Comparison of ENCODE assay signal across 13 mouse cellular contexts in the genomic region with DNA sequence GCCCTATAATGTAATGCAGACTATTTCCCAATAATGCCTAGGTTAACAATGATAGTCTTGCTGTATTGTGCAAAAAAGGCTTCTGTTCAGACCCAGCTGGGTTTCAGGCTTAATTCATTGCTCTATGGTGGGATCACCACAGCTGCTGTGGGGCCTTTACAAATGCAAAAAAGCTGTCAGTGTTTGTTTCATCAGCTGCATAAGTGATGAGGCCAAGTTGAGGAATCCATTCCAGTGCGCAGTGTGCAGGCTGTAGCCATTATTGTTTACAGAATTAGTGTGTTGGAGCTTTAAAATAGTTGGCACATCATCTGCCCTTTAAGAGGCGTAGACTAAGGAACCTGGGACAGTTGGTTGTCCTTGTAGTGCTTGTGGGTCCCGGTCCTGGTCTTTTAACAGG. TPM values are rescaled to one million over a fixed set of nuclear protein-coding genes. Genes with fewer than 3 reads are reported as not detected.
DNase-seq lines count a peak whose midpoint lies in the region; ATAC-seq and TF ChIP-seq lines count a peak whose summit lies in the region.
"Had no signal": no experiment of that assay in that cellular context is flagged by ENCODE, and none has a peak within 500 bp of the region (broad histone marks: within the 10 kb centered on the region; RNA-seq: fewer than 3 reads in every experiment).

No protein-coding gene starts in this region.

- WGBS in midbrain, embryonic 11.5 days = 13% methylated on average over 3 of the region's 3 CpGs
- 88% methylated on average over 3 of the region's 3 CpGs for WGBS in liver, postnatal 0 days (ENCODE audit: insufficient replicate concordance)

- peak overlapping the region; percentile 32 for H3K27ac ChIP-seq in midbrain, embryonic 11.5 days (ENCODE audit: low read depth, low read length)
- H3K27ac ChIP-seq in liver, postnatal 0 days (ENCODE audit: low read depth) = no peak overlapping the region
- no peak overlapping the region for H3K27ac ChIP-seq in gastrocnemius, adult 2 months
- H3K27ac ChIP-seq: liver, embryonic 13.5 days had no signal

- intact Hi-C loops in gastrocnemius, adult 2 months (cut with DNase I) = loop anchor here (5.0 kb wide), 1 partner anchor 36 kb away; no protein-coding TSS in a partner anchor

- no peak overlapping the region for H3K4me3 ChIP-seq in midbrain, embryonic 11.5 days (ENCODE audit: low read depth, low read length)
- no peak overlapping the region for H3K4me3 ChIP-seq in liver, postnatal 0 days (ENCODE audit: low read depth, low read length)
- no peak overlapping the region for H3K4me3 ChIP-seq in gastrocnemius, adult 2 months
- H3K4me3 ChIP-seq: liver, embryonic 13.5 days had no signal

- peaks cover 67% of the 10 kb centered on the region for H3K4me1 ChIP-seq in midbrain, embryonic 11.5 days (ENCODE audit: control insufficient read depth, insufficient read depth, low read length)
- peaks cover 3% of the 10 kb centered on the region for H3K4me1 ChIP-seq in liver, postnatal 0 days (ENCODE audit: insufficient read depth)

- no peak overlapping the region; the same call in 1 of the 2 replicates for H3K4me2 ChIP-seq in midbrain, embryonic 11.5 days
- no peak overlapping the region for H3K4me2 ChIP-seq in liver, postnatal 0 days (ENCODE audit: low read depth, low read length)
- H3K4me2 ChIP-seq: liver, embryonic 13.5 days had no signal

- no peak for TF ChIP-seq CTCF in liver, postnatal 0 days (IDR thresholded peaks at IDR 0.05; ENCODE audit: low read depth)
- no peak for TF ChIP-seq CTCF in gastrocnemius, adult 2 months (IDR thresholded peaks at IDR 0.05)

- 0 out of 2 replicates have a peak, but pooled peaks have one; percentile 20 for ATAC-seq in granulocyte monocyte progenitor cell, adult 5-6 weeks (replicated peaks; ENCODE audit: poor library complexity, severe bottlenecking)
- ATAC-seq in midbrain, embryonic 11.5 days (ENCODE audit: low FRiP score) = peak; percentile 62
- ATAC-seq in liver, postnatal 0 days = no peak

- no peak overlapping the region for H3K9ac ChIP-seq in midbrain, embryonic 11.5 days (ENCODE audit: low read length)
- no peak overlapping the region for H3K9ac ChIP-seq in liver, postnatal 0 days (replicated peaks)
- H3K9ac ChIP-seq: liver, embryonic 13.5 days had no signal

- TF ChIP-seq EP300 in liver, postnatal 0 days (IDR thresholded peaks at IDR 0.05; ENCODE audit: low read depth) = no peak

- H3K36me3 ChIP-seq in midbrain, embryonic 11.5 days (ENCODE audit: control insufficient read depth, insufficient read depth, low read length) = no peaks in the 10 kb centered on the region
- no peaks in the 10 kb centered on the region for H3K36me3 ChIP-seq in liver, postnatal 0 days (replicated peaks; ENCODE audit: insufficient read depth, low read length)
- H3K36me3 ChIP-seq: liver, embryonic 13.5 days had no signal

- no peaks in the 10 kb centered on the region for H3K27me3 ChIP-seq in midbrain, embryonic 11.5 days (ENCODE audit: control insufficient read depth, insufficient read depth, low read length)
- no peaks in the 10 kb centered on the region for H3K27me3 ChIP-seq in liver, postnatal 0 days (ENCODE audit: insufficient read depth, low read length)
- H3K27me3 ChIP-seq: CH12.LX; liver, embryonic 13.5 days had no signal

- peak; percentile 50 to 58 for DNase-seq in right cerebral cortex, postnatal 10 days (ENCODE audit: low spot score in 2 of 2)
- no peak for DNase-seq in right cerebral cortex, postnatal 36 days (ENCODE audit: low spot score in 2 of 2)
- peak; percentile 91 for DNase-seq in midbrain, embryonic 11.5 days (ENCODE audit: low spot score, missing footprints)
- DNase-seq in liver, postnatal 0 days = no peak
- no peak for DNase-seq in cerebellum, postnatal 25 days
- no peak for DNase-seq in gastrocnemius, adult 2 months
- no peak for DNase-seq in urinary bladder, postnatal 10 days (ENCODE audit: low spot score)
- DNase-seq: adrenal gland, adult 8-10 months; liver, embryonic 13.5 days; right cerebral cortex, postnatal 4 days; thymus, adult 2 months had no signal

- no peaks in the 10 kb centered on the region for H3K9me3 ChIP-seq in midbrain, embryonic 11.5 days (ENCODE audit: control insufficient read depth, low read length)
- no peaks in the 10 kb centered on the region for H3K9me3 ChIP-seq in liver, postnatal 0 days (ENCODE audit: low read length)
- H3K9me3 ChIP-seq: liver, embryonic 13.5 days had no signal

RNA-seq across cellular contexts. Expression of a gene that starts 22.5 kb away (rescaled TPM):
- 37.8 and 58.5 TPM in 2 replicates for total RNA-seq in granulocyte monocyte progenitor cell, adult 5-6 weeks (2014; fragmentation: Nextera tagmentation)
- 31.0 and 37.9 TPM in 2 replicates for total RNA-seq in granulocyte monocyte progenitor cell, adult 5-6 weeks (2017)
- polyA plus RNA-seq in midbrain, embryonic 11.5 days (2014; fragmentation: Nextera tagmentation; extraction: Ambion mirVana) = 37.4 and 42.5 TPM in 2 replicates
- 5.7 and 6.8 TPM in 2 replicates for polyA plus RNA-seq in liver, postnatal 0 days (2015; fragmentation: Nextera tagmentation; extraction: Ambion mirVana)
- total RNA-seq in gastrocnemius, adult 2 months (2021) = 10 to 100 TPM; 26.0 to 29.0 TPM

Comparison
In these comparisons a context has a peak if more than half of its experiments do, and no peak if none do; other contexts are left out.
1. DNase-seq: peak in right cerebral cortex, postnatal 10 days (2 of 2) and midbrain, embryonic 11.5 days (single experiment); none in right cerebral cortex, postnatal 36 days (0 of 2), liver, postnatal 0 days (single experiment), cerebellum, postnatal 25 days (0 of 2), gastrocnemius, adult 2 months (single experiment) and urinary bladder, postnatal 10 days (single experiment).